Mouse (Mus musculus) midbrain, postnatal 0 days (tissue): ENCODE data around the gene Poglut1. TPM values are rescaled to one million over a fixed set of nuclear protein-coding genes. Genes with fewer than 3 reads are reported as not detected.

Experiments
- ATAC-seq: fragments of 200-750 bp; cut with Nextera tagmentation; 2 replicates; pipeline ENCODE4 v1.8.0; 2017; ENCODE audit warnings: moderate number of reproducible peaks, mild to moderate bottlenecking, moderate TSS enrichment, moderate library complexity; ENCODE audit not compliant: low FRiP score
- DNase-seq: peaks from one replicate; pipeline ENCODE4 v3.0.0-alpha.2; 2015; ENCODE audit warnings: low spot score
- H3K27ac ChIP-seq: fragments of 300-500 bp; sonication (generic); 2 replicates; pipeline ENCODE4 v1.5.1; 2014; ENCODE audit warnings: low read depth, mild to moderate bottlenecking, low read length, mixed read lengths
- H3K27me3 ChIP-seq: fragments of 300-500 bp; sonication (generic); 2 replicates; pipeline ENCODE4 v1.6.1; 2014; ENCODE audit warnings: low read length, control low read depth, mixed read lengths; ENCODE audit not compliant: insufficient read depth
- H3K36me3 ChIP-seq: fragments of 300-500 bp; sonication (generic); 2 replicates; pipeline ENCODE4 v1.6.1; 2014; ENCODE audit warnings: low read length, control low read depth, mixed read lengths; ENCODE audit not compliant: insufficient read depth
- H3K4me1 ChIP-seq: fragments of 300-500 bp; sonication (generic); 2 replicates; pipeline ENCODE4 v1.6.1; 2014; ENCODE audit warnings: mild to moderate bottlenecking, control low read depth, antibody characterized with exemption, low read length, mixed read lengths; ENCODE audit not compliant: insufficient read depth
- H3K4me2 ChIP-seq: fragments of 300-500 bp; sonication (generic); 2 replicates; pipeline ENCODE4 v1.6.1; 2014; ENCODE audit warnings: low read depth, mild to moderate bottlenecking, low read length, mixed read lengths; ENCODE audit not compliant: poor library complexity, severe bottlenecking
- H3K4me3 ChIP-seq: fragments of 300-500 bp; sonication (generic); 2 replicates; pipeline ENCODE4 v1.5.1; 2014; ENCODE audit warnings: low read depth, mild to moderate bottlenecking, low read length, moderate library complexity
- H3K9ac ChIP-seq: fragments of 300-500 bp; sonication (generic); replicated peaks from 2 replicates; pipeline ENCODE4 v1.6.1; 2014; ENCODE audit warnings: mild to moderate bottlenecking, low read length, moderate library complexity, mixed read lengths; ENCODE audit not compliant: poor library complexity, severe bottlenecking
- H3K9me3 ChIP-seq: fragments of 300-500 bp; sonication (generic); 2 replicates; pipeline ENCODE4 v1.6.1; 2016; ENCODE audit warnings: low read length, control low read depth
- CTCF ChIP-seq: IDR thresholded peaks from 2 replicates; pipeline ENCODE4 v1.5.1; 2016; ENCODE audit warnings: antibody characterized with exemption, mild to moderate bottlenecking
- WGBS: fragments of 180-500 bp; shearing (Covaris S2); extraction: QIAGEN DNeasy Blood & Tissue Kit; methylation state at CpG from one replicate; pipeline ENCODE4 v1.1.7; 2014; 5-methylcytosine and 5-hydroxymethylcytosine counted together
- polyA plus RNA-seq: library from polyadenylated mRNA; unstranded; fragments of >200 nt; fragmentation: Nextera tagmentation; extraction: Ambion mirVana; gene quantifications from 2 replicates; pipeline ENCODE4 v1.2.1, GENCODE M21; 2015
- total RNA-seq: library from RNA; depleted of rRNA; stranded (reverse); fragments of >200 nt; gene quantifications from 2 replicates; pipeline ENCODE4 v1.2.3, GENCODE M21; 2014

Gene Poglut1
- total and polyA plus RNA-seq, 2 experiments from 2014 or later, result 33.1 to 41.5 TPM

- H3K4me3 ChIP-seq, result no peak overlapping the region
- no peaks in the 10 kb centered on the region for H3K4me1 ChIP-seq
- WGBS, result 86% methylated on average over 12 of the region's 12 CpGs
- no peaks in the 10 kb centered on the region for H3K27me3 ChIP-seq
- H3K27ac ChIP-seq, result no peak overlapping the region
- no peak overlapping the region for H3K9ac ChIP-seq
- no peak for ATAC-seq
- no peak for TF ChIP-seq CTCF
- H3K9me3 ChIP-seq, result no peaks in the 10 kb centered on the region
- H3K36me3 ChIP-seq, result peaks cover 28% of the 10 kb centered on the region
- no peak for DNase-seq
- H3K4me2 ChIP-seq, result no peak overlapping the region
Measured at GRCm38 (mm10) chr16:38592026-38592678, 42.1 kb upstream of the Poglut1 start.

DNA sequence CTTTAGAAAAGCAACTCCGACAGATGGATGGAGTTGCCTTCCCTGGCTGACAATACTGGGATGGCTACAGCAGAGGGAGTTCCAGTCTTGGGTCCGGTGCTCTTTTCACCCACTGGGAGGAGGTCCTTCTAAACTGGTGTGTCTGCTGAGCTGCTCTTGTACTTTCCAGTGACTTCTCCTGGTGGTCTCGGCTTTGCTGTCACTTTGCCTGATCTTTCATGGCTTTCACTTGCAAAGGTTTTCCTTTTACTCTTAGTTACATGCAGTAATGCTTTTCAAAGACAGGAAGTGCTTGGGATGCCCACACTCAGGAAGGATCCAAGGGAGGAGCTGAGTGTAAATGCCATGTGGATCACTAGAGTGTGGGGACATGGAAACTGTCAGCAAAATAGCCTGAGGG lies 41.4 kb upstream of the Poglut1 start:
- no peak for ATAC-seq

DNA sequence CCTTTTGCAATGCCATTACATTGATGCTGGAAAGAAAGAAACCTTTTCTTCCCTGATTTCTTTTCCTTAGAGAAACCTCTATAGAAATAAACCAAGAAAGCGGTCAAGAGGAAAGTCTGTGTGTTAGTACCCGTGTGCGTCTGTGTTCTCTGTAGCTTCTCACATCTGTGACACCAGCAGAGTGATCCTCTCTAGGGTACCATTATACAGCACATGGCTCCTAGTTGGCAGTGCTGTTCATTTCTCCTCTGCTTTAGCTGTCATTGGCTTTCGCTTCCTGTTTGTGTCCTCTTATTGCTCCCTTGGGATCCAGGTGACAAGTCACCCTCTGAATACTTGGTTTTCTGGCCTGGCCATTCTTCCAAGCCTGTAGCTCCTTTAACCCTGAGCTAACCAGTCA lies 37.5 kb upstream of the Poglut1 start:
- peaks cover 64% of the 10 kb centered on the region for H3K36me3 ChIP-seq
- no peak for TF ChIP-seq CTCF

More for the DNA sequence above, 41.4 kb upstream of the Poglut1 start:
- 83% methylated on average over 3 of the region's 3 CpGs for WGBS
- Histone ChIP-seq H3K36me3 (peaks cover 32% of the 10 kb centered on the region), H3K27ac (no peak overlapping the region), H3K9me3 (no peaks in the 10 kb centered on the region), H3K9ac (no peak overlapping the region), H3K4me3 (no peak overlapping the region), H3K4me2 (no peak overlapping the region), H3K4me1 (no peaks in the 10 kb centered on the region), H3K27me3 (no peaks in the 10 kb centered on the region)
- no peak for DNase-seq
- 0 out of 2 replicates have a peak, but pooled peaks have one; percentile 9 for TF ChIP-seq CTCF

DNA sequence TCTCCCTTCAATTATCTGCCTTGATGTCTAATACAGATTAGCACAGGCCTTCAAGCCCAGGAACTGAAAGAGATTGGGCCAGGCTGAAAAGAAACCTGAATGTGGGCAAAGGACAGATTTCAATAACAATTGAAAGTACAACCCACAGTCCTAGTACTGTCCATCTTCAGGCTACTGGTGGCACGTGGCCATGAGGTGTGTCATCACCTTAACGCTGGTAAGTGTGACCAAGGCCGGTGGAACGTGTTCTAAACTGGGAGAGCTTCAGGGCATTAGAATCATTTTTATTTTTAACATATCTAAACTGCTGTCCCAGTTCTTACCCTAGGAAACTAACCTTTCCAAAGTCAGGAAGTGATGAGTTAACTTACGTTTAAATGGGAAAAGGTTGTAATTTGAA lies 37.1 kb upstream of the Poglut1 start:
- H3K36me3 ChIP-seq, result peaks cover 62% of the 10 kb centered on the region

More for the DNA sequence above, 37.5 kb upstream of the Poglut1 start:
- Histone ChIP-seq H3K4me2 (no peak overlapping the region), H3K27ac (no peak overlapping the region), H3K9me3 (no peaks in the 10 kb centered on the region), H3K4me1 (no peaks in the 10 kb centered on the region), H3K4me3 (no peak overlapping the region), H3K27me3 (no peaks in the 10 kb centered on the region), H3K9ac (no peak overlapping the region)
- DNase-seq (no peak), ATAC-seq (no peak)
- WGBS, result 94% methylated on average over 4 of the region's 4 CpGs

DNA sequence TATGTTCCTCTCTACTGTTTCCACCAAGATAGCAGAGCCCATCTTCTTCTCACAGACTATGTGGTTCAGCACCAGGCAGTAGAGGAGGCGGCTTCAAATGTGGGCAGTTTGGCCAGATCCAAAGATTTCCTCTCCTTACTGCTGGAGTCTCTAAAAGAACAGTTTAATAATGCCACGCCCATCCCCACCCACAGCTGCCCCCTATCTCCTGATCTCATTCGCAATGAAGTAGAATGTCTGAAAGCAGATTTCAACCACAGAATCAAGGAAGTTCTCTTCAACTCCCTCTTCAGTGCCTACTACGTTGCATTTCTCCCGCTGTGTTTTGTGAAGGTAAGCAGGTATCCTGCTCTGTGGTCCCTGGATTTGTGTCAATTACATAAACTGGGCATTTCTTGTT lies 35.1 kb upstream of the Poglut1 start:
- Histone ChIP-seq H3K27me3 (no peaks in the 10 kb centered on the region), H3K4me1 (no peaks in the 10 kb centered on the region), H3K9me3 (no peaks in the 10 kb centered on the region), H3K36me3 (peaks cover 52% of the 10 kb centered on the region), H3K27ac (no peak overlapping the region), H3K9ac (no peak overlapping the region), H3K4me3 (no peak overlapping the region), H3K4me2 (no peak overlapping the region)
- no peak for DNase-seq
- ATAC-seq, result no peak
- no peak for TF ChIP-seq CTCF
- WGBS, result 94% methylated on average over 5 of the region's 5 CpGs

More for the DNA sequence above, 37.1 kb upstream of the Poglut1 start:
- Histone ChIP-seq H3K9me3 (no peaks in the 10 kb centered on the region), H3K27me3 (no peaks in the 10 kb centered on the region), H3K4me2 (no peak overlapping the region), H3K27ac (no peak overlapping the region), H3K4me1 (no peaks in the 10 kb centered on the region), H3K4me3 (no peak overlapping the region), H3K9ac (no peak overlapping the region)
- TF ChIP-seq CTCF, result no peak
- ATAC-seq (no peak), DNase-seq (no peak)
- 95% methylated on average over 5 of the region's 5 CpGs for WGBS

DNA sequence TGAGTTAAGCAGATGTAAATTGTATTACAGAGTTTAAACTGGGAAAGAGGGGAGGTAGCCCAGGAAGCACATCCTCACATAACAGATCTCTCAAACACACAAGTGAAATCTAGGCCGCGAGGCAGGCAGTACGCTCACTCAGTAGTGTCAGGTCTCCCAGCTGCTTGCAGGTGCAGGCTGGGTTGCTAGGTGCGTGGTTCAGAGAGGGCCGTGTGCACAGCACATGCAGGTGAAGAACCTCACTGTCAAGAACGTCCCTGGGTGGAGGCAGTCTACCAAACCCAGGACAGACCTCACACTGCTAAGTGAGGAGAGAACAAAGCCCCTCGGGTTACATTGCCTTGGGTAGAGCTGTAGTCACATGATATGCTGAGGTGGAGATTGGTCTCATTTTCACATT lies 34.7 kb upstream of the Poglut1 start:
- peaks cover 52% of the 10 kb centered on the region for H3K36me3 ChIP-seq
- no peak overlapping the region for H3K9ac ChIP-seq
- ATAC-seq (no peak), DNase-seq (no peak)
- H3K4me3 ChIP-seq, result no peak overlapping the region
- no peaks in the 10 kb centered on the region for H3K9me3 ChIP-seq
- no peaks in the 10 kb centered on the region for H3K27me3 ChIP-seq
- no peak overlapping the region for H3K27ac ChIP-seq
- no peak overlapping the region for H3K4me2 ChIP-seq
- TF ChIP-seq CTCF, result no peak
- H3K4me1 ChIP-seq, result no peaks in the 10 kb centered on the region
- 91% methylated on average over 7 of the region's 7 CpGs for WGBS
